Mouse (Mus musculus) left cerebral cortex, adult 2 months (tissue): ENCODE measurements around the gene Dis3l2. TPM values are rescaled to one million over a fixed set of nuclear protein-coding genes. Genes with fewer than 3 reads are reported as not detected.

ENCODE experiments used
- DNase-seq, 2 experiments: peaks; one replicate each; pipeline ENCODE4 v3.0.0; 2021 to 2022; ENCODE audit warnings: low spot score in 2 of 2, mixed read lengths in 1 of 2; ENCODE audit errors: extremely low spot score in 1 of 2
- H3K27ac ChIP-seq: fragments of 200-600 bp; 2 replicates; pipeline ENCODE4 v1.8.1; 2022
- H3K4me3 ChIP-seq: fragments of 200-600 bp; 2 replicates; pipeline ENCODE4 v1.8.1; 2022
- CTCF ChIP-seq: fragments of 200-600 bp; IDR thresholded peaks from 2 replicates; pipeline ENCODE4 v1.8.1; 2022; ENCODE audit warnings: antibody characterized with exemption, mild to moderate bottlenecking, moderate library complexity
- intact Hi-C: fragments of 180-260 bp; cut with DNase I; formaldehyde crosslinking; loops from one replicate; pipeline ENCODE4 v1.15.1; 2025
- total RNA-seq, 2 experiments: library from RNA; stranded (reverse); gene quantifications; 2 replicates each; pipeline ENCODE4 v1.2.3; 2021

Gene Dis3l2
- total RNA-seq, 2 experiments from 2014 or later: 25.5 to 29.0 TPM

- DNase-seq: no peak
- intact Hi-C loops: no loop called here
- Histone ChIP-seq H3K4me3 (no peak overlapping the region), H3K27ac (no peak overlapping the region)
- peak; percentile 21 for TF ChIP-seq CTCF
Measured at GRCm38 (mm10) chr1:86696948-86697347, 6.7 kb upstream of the Dis3l2 start.

- H3K4me3 ChIP-seq: no peak overlapping the region
- H3K27ac ChIP-seq: no peak overlapping the region
- intact Hi-C loops: no loop called here
- peak; percentile 32 for TF ChIP-seq CTCF
- DNase-seq: no peak
Measured at GRCm38 (mm10) chr1:86698721-86699120, 4.9 kb upstream of the Dis3l2 start.

- no peak for TF ChIP-seq CTCF
- Histone ChIP-seq H3K27ac (no peak overlapping the region), H3K4me3 (no peak overlapping the region)
- no peak for DNase-seq
- intact Hi-C loops: no loop called here
Measured at GRCm38 (mm10) chr1:86699346-86700136, 4.1 kb upstream of the Dis3l2 start.

GRCm38 (mm10) chr1:86700367-86700766 is 3.2 kb upstream of the Dis3l2 start:
- DNase-seq: no peak
- no peak overlapping the region for H3K27ac ChIP-seq
- H3K4me3 ChIP-seq: no peak overlapping the region
- intact Hi-C loops: no loop called here
- TF ChIP-seq CTCF: no peak

- DNase-seq: no peak
- TF ChIP-seq CTCF: no peak
- intact Hi-C loops: no loop called here
- Histone ChIP-seq H3K27ac (peak overlapping the region; percentile 97), H3K4me3 (peak overlapping the region; percentile 79)
Measured at GRCm38 (mm10) chr1:86703965-86704326, 338 bp downstream of the Dis3l2 start.

- no peak for DNase-seq
- TF ChIP-seq CTCF: no peak
- Histone ChIP-seq H3K27ac (0 out of 2 replicates have a peak overlapping the region, but pooled peaks have one; percentile 6), H3K4me3 (no peak overlapping the region)
- intact Hi-C loops: no loop called here
Measured at GRCm38 (mm10) chr1:86705461-86705860, 1.9 kb downstream of the Dis3l2 start.

GRCm38 (mm10) chr1:86709546-86709945 is 5.9 kb downstream of the Dis3l2 start:
- DNase-seq: no peak
- no peak for TF ChIP-seq CTCF
- Histone ChIP-seq H3K4me3 (no peak overlapping the region), H3K27ac (no peak overlapping the region)
- intact Hi-C loops: no loop called here

GRCm38 (mm10) chr1:86712045-86712444 is 8.4 kb downstream of the Dis3l2 start:
- intact Hi-C loops: no loop called here
- Histone ChIP-seq H3K4me3 (no peak overlapping the region), H3K27ac (no peak overlapping the region)
- no peak for DNase-seq
- TF ChIP-seq CTCF: no peak

GRCm38 (mm10) chr1:86713054-86713453 is 9.4 kb downstream of the Dis3l2 start:
- TF ChIP-seq CTCF: no peak
- no peak overlapping the region for H3K27ac ChIP-seq
- intact Hi-C loops: no loop called here

GRCm38 (mm10) chr1:86718190-86718589 is 14.6 kb downstream of the Dis3l2 start:
- DNase-seq: no peak
- Histone ChIP-seq H3K27ac (no peak overlapping the region), H3K4me3 (no peak overlapping the region)
- intact Hi-C loops: no loop called here
- TF ChIP-seq CTCF: no peak

More at GRCm38 (mm10) chr1:86713054-86713453, 9.4 kb downstream of the Dis3l2 start:
- no peak for DNase-seq
- H3K4me3 ChIP-seq: no peak overlapping the region

GRCm38 (mm10) chr1:86719391-86719790 is 15.8 kb downstream of the Dis3l2 start:
- no peak overlapping the region for H3K4me3 ChIP-seq
- no peak overlapping the region for H3K27ac ChIP-seq
- DNase-seq: no peak
- TF ChIP-seq CTCF: no peak
- intact Hi-C loops: no loop called here

- Histone ChIP-seq H3K4me3 (no peak overlapping the region), H3K27ac (no peak overlapping the region)
- intact Hi-C loops: no loop called here
- TF ChIP-seq CTCF: no peak
- no peak for DNase-seq
Measured at GRCm38 (mm10) chr1:86733160-86733821, 29.7 kb downstream of the Dis3l2 start.
